Mouse (Mus musculus) liver, embryonic 16.5 days (tissue): ENCODE results near the gene P2rx5. TPM values are rescaled to one million over a fixed set of nuclear protein-coding genes. Genes with fewer than 3 reads are reported as not detected.

ENCODE experiments used
- ATAC-seq: fragments of 200-750 bp; cut with Nextera tagmentation; 2 replicates; pipeline ENCODE4 v1.8.0; 2017; ENCODE audit warnings: low read depth, mild to moderate bottlenecking, moderate number of reproducible peaks, moderate library complexity
- H3K27ac ChIP-seq: fragments of 300-500 bp; sonication (generic); 2 replicates; pipeline ENCODE4 v1.5.1; 2014; ENCODE audit warnings: mild to moderate bottlenecking, low read length
- H3K27me3 ChIP-seq: fragments of 300-500 bp; sonication (generic); 2 replicates; pipeline ENCODE4 v1.6.1; 2014; ENCODE audit warnings: low read depth, low read length, mixed read lengths; ENCODE audit not compliant: control insufficient read depth, insufficient read depth
- H3K36me3 ChIP-seq: fragments of 300-500 bp; sonication (generic); 2 replicates; pipeline ENCODE4 v1.6.1; 2014; ENCODE audit warnings: mild to moderate bottlenecking; ENCODE audit not compliant: control insufficient read depth, insufficient read depth
- H3K4me1 ChIP-seq: fragments of 300-500 bp; sonication (generic); 2 replicates; pipeline ENCODE4 v1.6.1; 2014; ENCODE audit warnings: low read depth, low read length, mixed read lengths; ENCODE audit not compliant: control insufficient read depth
- H3K4me2 ChIP-seq: fragments of 300-500 bp; sonication (generic); 2 replicates; pipeline ENCODE4 v1.6.1; 2014; ENCODE audit warnings: low read depth, low read length, mixed read lengths
- H3K4me3 ChIP-seq: fragments of 300-500 bp; sonication (generic); 2 replicates; pipeline ENCODE4 v1.5.1; 2014; ENCODE audit warnings: low read depth, mild to moderate bottlenecking, low read length
- H3K9ac ChIP-seq: fragments of 300-500 bp; sonication (generic); 2 replicates; pipeline ENCODE4 v1.6.1; 2014; ENCODE audit warnings: low read depth, low read length
- H3K9me3 ChIP-seq: fragments of 300-500 bp; sonication (generic); replicated peaks from 2 replicates; pipeline ENCODE4 v1.6.1; 2016; ENCODE audit warnings: low read length; ENCODE audit not compliant: control insufficient read depth
- WGBS: fragments of 180-500 bp; shearing (Covaris S2); extraction: QIAGEN DNeasy Blood & Tissue Kit; methylation state at CpG from one replicate; pipeline ENCODE4 v1.1.7; 2014; ENCODE audit not compliant: insufficient replicate concordance; 5-methylcytosine and 5-hydroxymethylcytosine counted together
- polyA plus RNA-seq: library from polyadenylated mRNA; unstranded; fragments of >200 nt; fragmentation: Nextera tagmentation; extraction: Ambion mirVana; gene quantifications from 2 replicates; pipeline ENCODE4 v1.2.1, GENCODE M21; 2015

The P2rx5 gene
- polyA plus RNA-seq, 1 experiment from 2014 or later = 0.22 TPM

- H3K27ac ChIP-seq = no peak overlapping the region
- H3K27me3 ChIP-seq = no peaks in the 10 kb centered on the region
- peak overlapping the region; percentile 95 for H3K4me3 ChIP-seq
- 16% methylated on average over 2 of the region's 2 CpGs for WGBS
- H3K9me3 ChIP-seq = no peaks in the 10 kb centered on the region
- no peak for ATAC-seq
- H3K36me3 ChIP-seq = peaks cover 2% of the 10 kb centered on the region
- peaks cover 28% of the 10 kb centered on the region for H3K4me1 ChIP-seq
- peak overlapping the region; percentile 84 for H3K9ac ChIP-seq
- H3K4me2 ChIP-seq = peak overlapping the region; percentile 95
Measured at GRCm38 (mm10) chr11:73177895-73178294, 17.7 kb downstream of the P2rx5 start.

GRCm38 (mm10) chr11:73185872-73186615 is 25.8 kb downstream of the P2rx5 start:
- H3K4me3 ChIP-seq = no peak overlapping the region
- no peak overlapping the region for H3K4me2 ChIP-seq
- H3K36me3 ChIP-seq = no peaks in the 10 kb centered on the region
- H3K27ac ChIP-seq = no peak overlapping the region
- H3K9me3 ChIP-seq = no peaks in the 10 kb centered on the region
- no peaks in the 10 kb centered on the region for H3K27me3 ChIP-seq
- 65% methylated on average over 10 of the region's 10 CpGs for WGBS
- no peaks in the 10 kb centered on the region for H3K4me1 ChIP-seq
- H3K9ac ChIP-seq = no peak overlapping the region
- ATAC-seq = no peak

- WGBS = 72% methylated on average over 6 of the region's 6 CpGs
- Histone ChIP-seq H3K27me3 (no peaks in the 10 kb centered on the region), H3K9ac (no peak overlapping the region), H3K4me2 (no peak overlapping the region), H3K36me3 (no peaks in the 10 kb centered on the region), H3K4me1 (no peaks in the 10 kb centered on the region), H3K27ac (no peak overlapping the region), H3K9me3 (no peaks in the 10 kb centered on the region), H3K4me3 (no peak overlapping the region)
- ATAC-seq = no peak
Measured at GRCm38 (mm10) chr11:73187231-73187630, 27.0 kb downstream of the P2rx5 start.

GRCm38 (mm10) chr11:73193047-73193446 is 32.8 kb downstream of the P2rx5 start:
- H3K9ac ChIP-seq = no peak overlapping the region
- H3K4me1 ChIP-seq = peaks cover 3% of the 10 kb centered on the region
- 45% methylated on average over 6 of the region's 6 CpGs for WGBS
- H3K9me3 ChIP-seq = no peaks in the 10 kb centered on the region
- H3K36me3 ChIP-seq = no peaks in the 10 kb centered on the region
- no peak overlapping the region for H3K4me3 ChIP-seq
- H3K27me3 ChIP-seq = no peaks in the 10 kb centered on the region
- no peak overlapping the region for H3K27ac ChIP-seq
- no peak for ATAC-seq
- H3K4me2 ChIP-seq = no peak overlapping the region

GRCm38 (mm10) chr11:73194444-73194843 is 34.2 kb downstream of the P2rx5 start:
- peaks cover 7% of the 10 kb centered on the region for H3K4me1 ChIP-seq
- H3K27me3 ChIP-seq = no peaks in the 10 kb centered on the region
- 56% methylated on average over 2 of the region's 2 CpGs for WGBS
- H3K9ac ChIP-seq = no peak overlapping the region
- no peak for ATAC-seq
- H3K4me3 ChIP-seq = no peak overlapping the region
- no peaks in the 10 kb centered on the region for H3K9me3 ChIP-seq
- H3K4me2 ChIP-seq = no peak overlapping the region
- no peak overlapping the region for H3K27ac ChIP-seq
- H3K36me3 ChIP-seq = no peaks in the 10 kb centered on the region

DNA sequence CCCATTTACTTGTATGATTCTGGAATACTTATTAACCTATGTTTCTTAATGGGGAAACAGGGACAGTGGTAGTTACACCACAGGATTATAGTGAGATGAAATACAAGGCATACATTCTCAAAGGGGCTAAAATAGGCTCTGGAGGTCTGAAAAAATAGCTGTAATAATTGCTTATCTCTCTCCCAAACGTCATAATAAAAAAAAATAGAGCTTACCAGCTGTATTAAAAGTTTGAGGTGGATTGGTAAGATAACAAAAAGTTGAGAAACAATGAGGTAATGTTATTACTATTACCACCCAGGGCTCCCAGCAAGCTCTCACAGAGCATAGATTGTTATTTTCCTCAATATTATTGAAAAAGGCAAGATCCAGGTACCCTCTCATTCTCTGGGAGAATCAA is 38.0 kb downstream of the P2rx5 start:
- Histone ChIP-seq H3K4me3 (peak overlapping the region; percentile 76), H3K4me2 (peak overlapping the region; percentile 88), H3K27me3 (no peaks in the 10 kb centered on the region), H3K4me1 (peaks cover 13% of the 10 kb centered on the region), H3K36me3 (no peaks in the 10 kb centered on the region), H3K9me3 (no peaks in the 10 kb centered on the region), H3K27ac (no peak overlapping the region), H3K9ac (peak overlapping the region; percentile 82)
- no peak for ATAC-seq
- 3% methylated on average over 1 of the region's 1 CpGs for WGBS

GRCm38 (mm10) chr11:73198603-73199229 is 38.5 kb downstream of the P2rx5 start, which contains the start of gene Ctns:
Ctns (minus strand) TSS chr11:73199042.
- peak within 1 kb of the TSS; percentile 88 for H3K4me2 ChIP-seq
- H3K27ac ChIP-seq = peak within 1 kb of the TSS; percentile 82
- peak within 1 kb of the TSS; percentile 76 for H3K4me3 ChIP-seq
- 1% methylated on average over 22 of the region's 22 CpGs for WGBS
- H3K9me3 ChIP-seq = no peaks in the 10 kb centered on the region
- H3K36me3 ChIP-seq = no peaks in the 10 kb centered on the region
- H3K9ac ChIP-seq = peak within 1 kb of the TSS; percentile 82
- H3K27me3 ChIP-seq = no peaks in the 10 kb centered on the region
- peak; percentile 92 for ATAC-seq
- peaks cover 13% of the 10 kb centered on the region for H3K4me1 ChIP-seq

DNA sequence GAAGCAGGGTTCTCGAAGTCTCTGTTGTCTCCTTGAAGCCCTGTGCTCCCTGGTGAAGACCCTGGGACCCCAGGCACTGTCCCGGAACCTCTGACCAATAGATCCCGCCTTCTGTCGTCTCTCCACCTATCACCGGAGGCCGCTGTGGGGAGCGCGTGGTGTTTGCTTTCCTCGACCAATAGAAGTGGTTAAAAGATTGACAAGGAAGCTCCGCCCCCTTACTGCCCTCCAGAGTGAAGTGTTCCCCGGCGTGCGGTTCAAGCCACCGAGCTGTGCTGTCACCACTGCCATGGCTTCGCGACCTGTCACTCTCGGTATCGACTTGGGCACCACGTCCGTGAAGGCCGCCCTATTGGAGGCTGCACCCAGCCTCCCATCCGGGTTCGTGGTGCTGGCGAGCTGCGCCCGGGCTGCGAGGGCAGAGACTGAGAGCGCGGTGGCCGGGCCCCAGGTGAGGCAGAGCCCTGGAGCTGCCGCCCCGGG is 39.0 kb downstream of the P2rx5 start, which contains the start of gene Shpk:
Shpk (plus strand) TSS at position 231 of the 483 bp plus-strand sequence.
- WGBS = under 1% methylated on average over 32 of the region's 32 CpGs

DNA sequence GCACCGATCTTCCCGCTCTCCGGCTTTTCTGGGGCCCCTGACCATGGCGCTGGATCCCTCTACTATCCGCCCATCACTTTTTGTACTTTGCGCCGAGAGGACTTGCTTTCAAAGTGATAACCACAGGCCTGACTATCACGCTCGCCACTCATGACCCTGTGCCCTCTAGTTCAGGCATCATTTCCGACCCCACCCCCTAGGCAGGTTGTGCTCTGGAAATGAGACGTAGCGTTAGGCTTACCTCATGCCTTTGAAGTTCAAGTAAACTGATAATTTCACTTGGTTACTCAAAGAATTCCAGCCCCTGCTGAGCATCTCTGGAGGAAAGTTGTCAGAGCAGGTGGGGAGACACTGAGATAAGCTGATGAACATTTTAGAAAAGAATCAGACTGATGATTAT is 39.7 kb downstream of the P2rx5 start:
- H3K4me2 ChIP-seq = peak overlapping the region; percentile 88
- peak overlapping the region; percentile 82 for H3K27ac ChIP-seq
- peak; percentile 12 for ATAC-seq
- no peaks in the 10 kb centered on the region for H3K36me3 ChIP-seq
- no peaks in the 10 kb centered on the region for H3K27me3 ChIP-seq
- H3K4me1 ChIP-seq = peaks cover 13% of the 10 kb centered on the region
- peak overlapping the region; percentile 76 for H3K4me3 ChIP-seq
- no peaks in the 10 kb centered on the region for H3K9me3 ChIP-seq
- peak overlapping the region; percentile 82 for H3K9ac ChIP-seq
- WGBS = under 1% methylated on average over 12 of the region's 12 CpGs

More for the DNA sequence above, 39.0 kb downstream of the P2rx5 start, which contains the start of gene Shpk:
- Histone ChIP-seq H3K4me2 (peak within 1 kb of the TSS; percentile 88), H3K27me3 (no peaks in the 10 kb centered on the region), H3K27ac (peak within 1 kb of the TSS; percentile 82), H3K9me3 (no peaks in the 10 kb centered on the region), H3K4me3 (peak within 1 kb of the TSS; percentile 76), H3K4me1 (peaks cover 13% of the 10 kb centered on the region), H3K36me3 (no peaks in the 10 kb centered on the region), H3K9ac (peak within 1 kb of the TSS; percentile 82)
- ATAC-seq = peak; percentile 97
